Mouse (Mus musculus) lung, embryonic 14.5 days (tissue): Measurements from ENCODE around the gene Grid1. TPM values are rescaled to one million over a fixed set of nuclear protein-coding genes. Genes with fewer than 3 reads are reported as not detected.
A peak's percentile ranks its signal among the peaks of the same experiment; 100 is the strongest.

Source experiments
- ATAC-seq: fragments of 200-750 bp; cut with Nextera tagmentation; 2 replicates; pipeline ENCODE4 v1.8.0; 2017; ENCODE audit warnings: mild to moderate bottlenecking, moderate TSS enrichment, moderate library complexity; ENCODE audit not compliant: insufficient read depth
- DNase-seq: peaks from one replicate; pipeline ENCODE4 v3.0.0-alpha.2; 2015
- H3K27ac ChIP-seq: fragments of 300-500 bp; sonication (generic); 2 replicates; pipeline ENCODE4 v1.5.1; 2014; ENCODE audit warnings: low read depth, mild to moderate bottlenecking, moderate library complexity
- H3K27me3 ChIP-seq: fragments of 300-500 bp; sonication (generic); 2 replicates; pipeline ENCODE4 v1.6.1; 2014; ENCODE audit warnings: low read length, control low read depth; ENCODE audit not compliant: insufficient read depth
- H3K36me3 ChIP-seq: fragments of 300-500 bp; sonication (generic); 2 replicates; pipeline ENCODE4 v1.6.1; 2014; ENCODE audit warnings: control low read depth; ENCODE audit not compliant: insufficient read depth
- H3K4me1 ChIP-seq: fragments of 300-500 bp; sonication (generic); 2 replicates; pipeline ENCODE4 v1.6.1; 2014; ENCODE audit warnings: antibody characterized with exemption, control low read depth; ENCODE audit not compliant: insufficient read depth
- H3K4me2 ChIP-seq: fragments of 300-500 bp; sonication (generic); 2 replicates; pipeline ENCODE4 v1.6.1; 2014; ENCODE audit warnings: mild to moderate bottlenecking
- H3K4me3 ChIP-seq: fragments of 300-500 bp; sonication (generic); 2 replicates; pipeline ENCODE4 v1.5.1; 2014; ENCODE audit warnings: low read depth, low read length
- H3K9ac ChIP-seq: fragments of 300-500 bp; sonication (generic); 2 replicates; pipeline ENCODE4 v1.6.1; 2014
- H3K9me3 ChIP-seq: fragments of 300-500 bp; sonication (generic); 2 replicates; pipeline ENCODE4 v1.6.1; 2016; ENCODE audit warnings: low read depth, low read length, control low read depth
- CTCF ChIP-seq: IDR thresholded peaks from 2 replicates; pipeline ENCODE4 v1.5.1; 2016; ENCODE audit warnings: antibody characterized with exemption, low read depth
- WGBS: fragments of 180-500 bp; shearing (Covaris S2); extraction: QIAGEN DNeasy Blood & Tissue Kit; methylation state at CpG from one replicate; pipeline ENCODE4 v1.1.7; 2014; 5-methylcytosine and 5-hydroxymethylcytosine counted together
- polyA plus RNA-seq: library from polyadenylated mRNA; unstranded; fragments of >200 nt; fragmentation: Nextera tagmentation; extraction: Ambion mirVana; gene quantifications from 2 replicates; pipeline ENCODE4 v1.2.1, GENCODE M21; 2014

The Grid1 gene
- polyA plus RNA-seq, 1 experiment from 2014 or later, result 0.13 TPM

- Histone ChIP-seq H3K4me2 (no peak overlapping the region), H3K27ac (no peak overlapping the region), H3K9me3 (no peaks in the 10 kb centered on the region), H3K27me3 (no peaks in the 10 kb centered on the region), H3K4me3 (no peak overlapping the region), H3K4me1 (no peaks in the 10 kb centered on the region), H3K9ac (no peak overlapping the region), H3K36me3 (no peaks in the 10 kb centered on the region)
- 81% methylated on average over 3 of the region's 3 CpGs for WGBS
- ATAC-seq, result no peak
- no peak for TF ChIP-seq CTCF
- no peak for DNase-seq
Measured at GRCm38 (mm10) chr14:35336561-35336960, 516.7 kb downstream of the Grid1 start.

- no peaks in the 10 kb centered on the region for H3K27me3 ChIP-seq
- ATAC-seq (no peak), DNase-seq (no peak)
- no peaks in the 10 kb centered on the region for H3K9me3 ChIP-seq
- no peak for TF ChIP-seq CTCF
- no peak overlapping the region for H3K4me3 ChIP-seq
- H3K36me3 ChIP-seq, result no peaks in the 10 kb centered on the region
- H3K4me1 ChIP-seq, result no peaks in the 10 kb centered on the region
- no peak overlapping the region for H3K9ac ChIP-seq
- H3K4me2 ChIP-seq, result no peak overlapping the region
- WGBS, result 61% methylated on average over 3 of the region's 3 CpGs
- H3K27ac ChIP-seq, result no peak overlapping the region
Measured at GRCm38 (mm10) chr14:35356011-35356410, 536.1 kb downstream of the Grid1 start.

GRCm38 (mm10) chr14:35356480-35357085 lies 536.7 kb downstream of the Grid1 start:
- 76% methylated on average over 6 of the region's 6 CpGs for WGBS
- Histone ChIP-seq H3K36me3 (no peaks in the 10 kb centered on the region), H3K9ac (no peak overlapping the region), H3K4me2 (no peak overlapping the region), H3K9me3 (no peaks in the 10 kb centered on the region), H3K4me3 (no peak overlapping the region), H3K27ac (no peak overlapping the region), H3K27me3 (no peaks in the 10 kb centered on the region), H3K4me1 (no peaks in the 10 kb centered on the region)
- DNase-seq, result no peak
- no peak for ATAC-seq
- no peak for TF ChIP-seq CTCF

- no peaks in the 10 kb centered on the region for H3K36me3 ChIP-seq
- no peaks in the 10 kb centered on the region for H3K9me3 ChIP-seq
- no peak for TF ChIP-seq CTCF
- peak; percentile 66 for DNase-seq
- WGBS, result 38% methylated on average over 7 of the region's 7 CpGs
- no peaks in the 10 kb centered on the region for H3K27me3 ChIP-seq
- no peak overlapping the region for H3K4me2 ChIP-seq
- H3K27ac ChIP-seq, result no peak overlapping the region
- no peaks in the 10 kb centered on the region for H3K4me1 ChIP-seq
- H3K4me3 ChIP-seq, result no peak overlapping the region
- no peak; the same call in 1 of the 2 replicates for ATAC-seq
- H3K9ac ChIP-seq, result no peak overlapping the region
Measured at GRCm38 (mm10) chr14:35358136-35358821, 538.4 kb downstream of the Grid1 start.

GRCm38 (mm10) chr14:35365177-35365944 lies 545.5 kb downstream of the Grid1 start:
- no peak overlapping the region for H3K4me2 ChIP-seq
- no peak for TF ChIP-seq CTCF
- no peak overlapping the region for H3K9ac ChIP-seq
- no peak for ATAC-seq
- WGBS, result 76% methylated on average over 8 of the region's 8 CpGs
- no peak for DNase-seq
- no peaks in the 10 kb centered on the region for H3K36me3 ChIP-seq
- H3K9me3 ChIP-seq, result no peaks in the 10 kb centered on the region
- no peaks in the 10 kb centered on the region for H3K27me3 ChIP-seq
- no peak overlapping the region for H3K4me3 ChIP-seq
- H3K4me1 ChIP-seq, result no peaks in the 10 kb centered on the region
- no peak overlapping the region for H3K27ac ChIP-seq

- no peak for ATAC-seq
Measured at GRCm38 (mm10) chr14:35374374-35374773, 554.5 kb downstream of the Grid1 start.

GRCm38 (mm10) chr14:35393591-35393990 lies 573.7 kb downstream of the Grid1 start:
- no peaks in the 10 kb centered on the region for H3K27me3 ChIP-seq
- WGBS, result 74% methylated on average over 4 of the region's 4 CpGs
- peak; percentile 4 for DNase-seq
- no peak overlapping the region for H3K9ac ChIP-seq
- no peak overlapping the region for H3K4me2 ChIP-seq
- H3K4me1 ChIP-seq, result no peaks in the 10 kb centered on the region
- no peak for ATAC-seq
- H3K36me3 ChIP-seq, result no peaks in the 10 kb centered on the region
- no peaks in the 10 kb centered on the region for H3K9me3 ChIP-seq
- no peak overlapping the region for H3K4me3 ChIP-seq
- no peak for TF ChIP-seq CTCF
- no peak overlapping the region for H3K27ac ChIP-seq

More at GRCm38 (mm10) chr14:35374374-35374773, 554.5 kb downstream of the Grid1 start:
- Histone ChIP-seq H3K4me2 (no peak overlapping the region), H3K27ac (no peak overlapping the region), H3K27me3 (no peaks in the 10 kb centered on the region), H3K4me3 (no peak overlapping the region), H3K4me1 (no peaks in the 10 kb centered on the region), H3K9ac (no peak overlapping the region), H3K36me3 (no peaks in the 10 kb centered on the region), H3K9me3 (no peaks in the 10 kb centered on the region)
- WGBS, result 85% methylated on average over 3 of the region's 3 CpGs
- no peak for TF ChIP-seq CTCF
- DNase-seq, result no peak
